Mouse (Mus musculus) urinary bladder, postnatal 14 days (tissue): Measurements from ENCODE around the gene Hes5.
A peak's percentile ranks its signal among the peaks of the same experiment; 100 is the strongest.

Source experiments
- DNase-seq: peaks from one replicate; pipeline ENCODE4 v3.0.0; 2021; ENCODE audit warnings: low spot score

Gene Hes5

GRCm38 (mm10) chr4:154964581-154965235 is 4.0 kb downstream of the Hes5 start:
- DNase-seq = no peak

GRCm38 (mm10) chr4:154965856-154966255 is 5.1 kb downstream of the Hes5 start:
- DNase-seq = no peak

- peak; percentile 60 for DNase-seq
Observed at GRCm38 (mm10) chr4:154967173-154967572, 6.5 kb downstream of the Hes5 start.

DNA sequence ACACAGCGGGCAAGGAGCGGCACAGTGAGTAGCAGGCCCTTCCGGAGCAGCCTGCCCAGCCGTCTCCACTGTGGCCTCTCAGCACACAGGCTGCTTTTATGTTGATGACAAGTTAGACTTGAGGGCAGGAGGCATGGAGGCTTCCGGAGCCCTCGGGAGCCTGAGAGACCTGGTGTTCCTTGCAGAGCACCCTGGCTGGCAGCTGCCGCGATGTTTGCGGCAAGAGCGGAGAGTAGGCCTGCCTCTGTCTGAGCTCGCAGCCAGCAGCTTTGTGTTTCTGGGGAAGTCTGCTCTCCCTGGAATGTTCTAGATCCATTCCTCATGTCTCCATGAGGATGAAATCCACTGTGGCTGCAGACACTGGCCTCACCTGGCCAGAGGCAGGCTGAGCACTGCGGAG is 11.8 kb downstream of the Hes5 start:
- no peak for DNase-seq

DNA sequence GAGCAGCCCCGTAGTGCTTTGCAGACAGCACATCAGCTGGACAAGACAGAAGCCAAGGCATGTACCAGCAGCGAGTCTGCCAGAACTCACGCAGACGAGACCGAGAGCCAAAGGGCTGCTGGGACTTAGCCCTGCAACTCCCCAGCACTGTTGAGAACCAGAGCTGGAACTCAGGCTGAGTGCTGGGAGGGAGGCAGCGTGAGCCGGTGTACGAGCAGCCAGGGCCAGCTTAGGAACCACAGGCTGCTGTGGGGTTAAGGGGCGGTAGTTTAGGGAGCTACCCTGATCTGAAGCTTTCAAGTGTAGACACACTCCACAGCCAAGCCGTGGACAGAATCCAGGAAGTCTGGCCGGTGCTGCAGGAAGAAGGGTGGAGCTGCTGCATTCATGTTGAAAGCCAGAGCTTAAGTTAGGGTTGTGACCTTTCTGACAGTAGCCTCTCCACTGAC is 13.5 kb downstream of the Hes5 start:
- peak; percentile 51 for DNase-seq

- no peak for DNase-seq
Observed at GRCm38 (mm10) chr4:154980110-154980509, 19.4 kb downstream of the Hes5 start.

GRCm38 (mm10) chr4:154981076-154981475 is 20.4 kb downstream of the Hes5 start:
- no peak for DNase-seq

GRCm38 (mm10) chr4:154981530-154981929 is 20.8 kb downstream of the Hes5 start:
- DNase-seq = peak; percentile 59

DNA sequence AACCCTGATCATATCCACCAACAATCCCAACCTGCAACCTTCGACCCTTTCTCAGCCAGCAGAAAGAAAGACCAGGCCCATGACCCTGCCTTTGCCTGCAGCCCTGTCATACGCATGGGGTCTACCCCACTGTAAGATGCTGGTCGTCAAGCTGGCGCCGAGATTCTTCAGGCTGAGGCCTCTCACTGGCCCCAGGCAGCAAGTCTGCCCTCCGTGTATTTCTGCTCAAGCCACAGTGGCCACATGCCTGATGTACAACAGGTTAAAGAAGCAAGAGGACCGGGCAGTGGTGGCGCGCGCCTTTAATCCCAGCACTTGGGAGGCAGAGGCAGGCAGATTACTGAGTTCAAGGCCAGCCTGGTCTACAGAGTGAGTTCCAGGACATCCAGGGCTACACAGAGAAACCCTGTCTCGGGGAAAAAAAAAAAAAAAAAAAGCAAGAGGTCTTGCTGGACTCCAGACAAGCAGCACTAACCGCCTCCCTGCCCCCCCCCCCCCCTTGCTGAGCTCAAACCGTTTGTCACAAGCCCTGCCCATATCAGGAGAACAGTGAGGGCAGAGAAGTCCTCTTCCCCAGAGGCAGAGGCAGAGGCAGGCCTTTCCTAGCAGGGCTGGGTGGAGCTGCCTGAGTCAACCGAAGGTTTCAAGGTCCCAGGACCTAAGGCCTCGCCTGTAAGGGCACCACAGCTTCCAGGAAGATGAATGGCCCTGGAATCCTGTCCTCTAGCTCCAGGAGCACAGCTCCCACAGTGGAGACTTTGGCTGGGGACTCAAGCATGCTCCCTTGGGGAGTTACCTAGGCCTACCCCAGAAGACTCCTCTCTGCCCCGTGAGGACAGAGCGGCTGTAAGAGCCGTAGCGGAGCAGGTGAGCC is 21.8 kb downstream of the Hes5 start:
- no peak for DNase-seq

GRCm38 (mm10) chr4:154983767-154984166 is 23.0 kb downstream of the Hes5 start:
- no peak for DNase-seq

DNA sequence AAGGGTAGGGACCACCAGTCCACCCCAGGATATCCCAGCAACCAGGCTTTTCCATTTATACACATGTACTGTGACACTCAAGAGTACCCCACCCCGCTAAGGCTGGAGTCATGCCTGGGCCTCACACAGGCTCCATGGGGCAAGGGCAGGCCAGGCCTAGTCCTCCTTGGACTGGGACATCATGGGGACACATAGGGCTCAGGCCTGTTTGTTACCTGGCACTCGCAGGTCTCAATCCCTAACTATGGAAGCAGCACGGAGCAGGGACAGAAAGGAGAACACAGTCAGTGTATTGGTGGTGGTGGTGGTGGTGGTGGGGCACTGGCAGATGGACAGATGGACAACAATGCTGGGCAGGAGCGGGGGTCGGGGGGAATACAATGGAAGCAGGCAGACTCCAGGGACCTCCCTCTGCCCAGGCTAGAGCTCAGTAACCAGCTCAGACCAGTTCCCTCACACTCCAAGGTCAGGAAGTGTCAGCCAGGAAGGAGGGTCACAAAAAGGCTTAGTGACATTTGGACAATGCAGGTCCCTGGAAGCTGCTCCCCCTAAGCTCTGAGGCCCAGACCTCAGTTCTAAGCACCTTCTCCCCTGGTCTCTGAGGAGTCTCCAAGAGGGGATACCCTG is 24.5 kb downstream of the Hes5 start:
- DNase-seq = no peak

GRCm38 (mm10) chr4:154986096-154986495 is 25.4 kb downstream of the Hes5 start:
- DNase-seq = peak; percentile 76

DNA sequence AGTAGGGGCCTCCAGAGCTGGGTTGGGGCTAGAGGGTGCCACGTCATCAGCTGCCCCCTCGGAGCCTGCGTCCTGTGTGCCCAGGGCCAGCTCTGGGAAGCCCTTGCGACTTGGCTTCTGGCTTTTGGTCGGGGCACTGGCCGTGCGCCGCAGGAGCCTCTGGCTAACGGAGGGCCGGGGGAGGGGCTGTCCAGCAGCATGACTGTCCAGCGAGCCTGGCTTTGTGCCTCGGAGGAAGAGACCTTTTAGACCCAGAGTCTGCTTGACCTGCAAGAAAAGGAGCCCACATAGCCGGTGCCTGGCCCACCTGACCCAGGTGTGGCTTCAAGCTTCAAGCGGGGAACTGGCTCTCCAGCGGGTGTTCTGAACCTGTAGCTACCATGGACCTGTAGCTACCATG is 26.0 kb downstream of the Hes5 start:
- no peak for DNase-seq

DNA sequence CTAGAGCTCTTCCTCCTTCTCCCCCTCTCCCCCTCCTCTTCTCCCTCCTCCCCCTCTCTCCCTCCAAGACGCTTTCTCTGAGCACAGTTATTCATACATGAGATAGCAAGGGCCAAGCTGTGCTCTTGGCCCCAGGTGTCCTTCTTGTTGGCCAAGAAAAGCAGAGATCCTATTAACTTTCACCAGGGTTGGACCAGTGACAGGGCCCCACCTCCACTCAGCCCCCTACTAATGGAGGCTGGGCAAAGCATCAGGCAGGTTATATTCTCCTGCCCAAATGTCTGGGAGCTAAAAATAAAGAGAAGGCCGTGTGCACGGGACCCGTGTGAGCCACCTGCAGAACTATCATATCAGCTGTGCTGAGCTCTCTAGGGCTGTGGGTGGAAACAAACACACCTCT is 34.2 kb downstream of the Hes5 start:
- DNase-seq = no peak

DNA sequence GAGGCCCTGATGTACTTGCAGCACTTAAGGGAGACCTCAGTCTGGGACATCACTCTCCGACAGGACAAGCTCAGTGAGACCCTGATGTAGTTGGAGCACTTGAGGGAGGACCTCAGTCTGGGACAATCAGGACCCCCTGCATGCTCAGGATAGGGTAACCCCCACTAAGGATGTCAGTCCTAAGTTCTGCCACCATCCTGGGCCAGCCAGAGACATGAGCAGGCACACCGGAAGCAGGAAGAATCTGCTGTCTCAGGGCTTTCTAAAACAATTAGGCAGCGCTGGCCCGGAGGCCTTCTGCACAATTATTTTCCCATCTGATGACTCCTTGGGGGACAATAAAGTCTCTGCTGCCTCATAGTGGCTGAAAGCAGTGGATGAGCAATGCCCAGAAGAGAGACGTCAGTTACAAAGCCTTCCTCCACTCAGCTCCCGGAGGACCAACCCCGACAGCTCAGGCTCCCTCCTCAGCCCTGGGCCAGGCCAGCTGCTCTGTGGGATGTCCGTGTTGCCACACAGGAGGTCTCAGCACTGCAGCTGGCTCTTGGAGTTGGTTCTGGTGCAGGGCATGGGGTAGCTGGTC is 35.9 kb downstream of the Hes5 start:
- no peak for DNase-seq

DNA sequence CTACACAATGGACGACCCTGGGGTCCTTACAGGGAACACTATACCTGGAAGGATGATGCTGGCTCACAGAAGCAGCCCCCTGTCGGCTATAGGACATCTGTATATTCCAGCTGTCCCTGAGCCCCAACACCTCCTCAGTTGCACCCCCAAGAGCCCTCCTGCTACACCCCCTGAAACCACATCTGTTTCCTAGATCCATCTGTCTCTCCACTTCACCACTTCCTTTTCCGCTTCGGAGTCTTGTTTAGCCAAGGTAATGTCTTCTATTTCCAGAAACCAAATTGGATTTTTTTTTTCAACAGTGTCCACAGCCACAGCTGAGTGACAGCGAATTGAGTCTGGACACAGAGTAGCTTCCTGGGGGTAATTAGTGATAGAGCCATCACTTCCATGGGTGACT is 38.7 kb downstream of the Hes5 start:
- DNase-seq = no peak

GRCm38 (mm10) chr4:155005278-155005677 is 44.6 kb downstream of the Hes5 start:
- DNase-seq = no peak

GRCm38 (mm10) chr4:155006296-155006695 is 45.6 kb downstream of the Hes5 start:
- no peak for DNase-seq

GRCm38 (mm10) chr4:155007641-155008040 is 46.9 kb downstream of the Hes5 start:
- no peak for DNase-seq

DNA sequence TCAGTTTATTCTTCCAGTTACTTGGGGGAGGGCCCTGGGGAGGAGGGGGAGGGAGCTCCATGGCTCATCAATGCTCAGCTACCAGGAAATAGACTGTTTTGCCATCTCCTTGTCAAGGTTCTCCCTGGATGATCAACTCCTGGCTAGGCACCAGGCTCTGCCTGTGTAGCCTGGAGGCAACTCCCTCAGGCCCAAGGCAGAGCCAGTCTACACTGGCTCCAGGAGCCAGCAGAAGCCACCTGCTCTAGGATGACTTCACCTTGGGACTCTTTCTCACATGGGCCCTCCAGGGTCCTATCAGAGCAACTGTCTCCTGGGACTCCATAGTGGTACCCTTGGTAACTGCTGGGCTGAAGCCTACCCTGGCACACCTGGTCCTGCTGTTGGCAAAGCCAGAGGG is 47.4 kb downstream of the Hes5 start:
- no peak for DNase-seq

DNA sequence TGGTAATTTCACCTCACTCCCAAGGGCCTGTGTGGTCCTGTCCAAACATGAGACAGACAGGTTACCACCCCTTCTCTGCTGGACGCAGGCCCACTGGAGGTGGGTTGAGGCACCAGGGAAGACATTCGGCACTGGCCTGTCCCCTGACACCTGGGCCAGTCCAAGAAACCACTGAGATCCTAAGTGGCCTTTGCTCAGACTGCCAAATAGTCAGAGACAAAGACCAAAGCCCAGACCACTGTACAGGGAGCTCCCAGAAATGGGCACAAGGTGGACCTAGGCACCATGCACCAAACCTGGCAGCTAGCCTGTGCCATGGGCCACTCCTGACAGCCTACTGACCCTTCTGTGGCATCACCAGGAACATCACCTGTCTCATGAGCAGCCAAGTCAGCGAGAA is 48.5 kb downstream of the Hes5 start:
- DNase-seq = no peak

DNA sequence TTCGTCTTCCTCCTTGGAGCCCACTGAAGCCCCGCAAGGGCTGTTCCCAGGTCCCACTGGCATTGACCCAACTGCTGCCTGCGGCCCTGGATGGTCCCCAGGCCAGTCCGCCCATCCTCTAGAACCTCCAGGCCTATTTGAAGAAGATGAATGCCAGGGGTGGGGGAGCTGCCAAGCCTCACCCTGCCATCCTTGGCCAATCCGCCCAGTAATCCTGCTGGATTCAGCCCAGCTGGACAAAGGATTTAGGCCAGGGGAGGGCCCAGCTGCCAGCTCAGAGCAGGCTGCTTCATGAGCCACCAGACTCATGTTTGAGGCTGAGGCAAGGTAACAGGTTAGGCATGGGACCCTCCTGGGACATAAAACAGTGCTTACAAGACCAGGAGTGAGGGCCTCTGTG is 50.1 kb downstream of the Hes5 start:
- peak; percentile 20 for DNase-seq
